Mouse (Mus musculus) erythroblast, embryonic 14.5 days (primary cell): ENCODE data around the gene Ubr1.

Experiments used
- GATA1 ChIP-seq: IDR thresholded peaks from 2 replicates; pipeline ENCODE4 v1.6.1; 2012; ENCODE audit warnings: low read length, inconsistent platforms, mixed read lengths
- TAL1 ChIP-seq: IDR thresholded peaks from 3 replicates; pipeline ENCODE4 v1.6.1; 2012; ENCODE audit warnings: low read length, inconsistent platforms, mixed read lengths

DNA sequence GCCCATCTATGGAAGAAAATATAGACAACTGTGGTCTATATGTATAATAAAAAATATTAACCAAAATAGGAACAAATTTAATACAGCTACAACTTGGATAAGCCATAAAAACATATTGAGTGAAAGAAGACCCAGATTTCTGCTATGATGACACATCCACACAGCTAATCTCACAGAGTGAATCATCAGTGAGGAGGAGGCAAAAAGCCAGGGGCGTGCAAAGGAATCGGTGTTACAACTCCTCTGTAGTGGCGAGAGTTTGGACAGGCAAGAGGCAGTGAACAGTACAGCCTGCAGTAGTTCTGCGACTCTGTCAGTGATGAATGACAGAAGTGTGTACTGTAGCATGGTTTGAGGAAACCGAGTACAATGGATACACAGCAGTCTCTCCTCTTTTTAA, 103.2 kb downstream of the Ubr1 start:
- TF ChIP-seq TAL1 (no peak), GATA1 (no peak)
